Mouse (Mus musculus): ENCODE measurements at regions not wholly inside any gene's neighbourhood (a gene's known extent, or its start where the extent isn't known, plus 50 kb on each side); places are given as distances from the start of the nearest gene placed in this dataset.
"Not testable (repeated sequence)": the region's sequence is repeated elsewhere in the genome, so short reads cannot be mapped to it uniquely, and the experiment has no call there.

- no peak for DNase-seq (ENCODE audit: low spot score in 2 of 2)
Observed at GRCm38 (mm10) chr7:118320307-118320706, 76.8 kb upstream of the Smg1 start.

- no peak for DNase-seq (ENCODE audit: low spot score in 2 of 2)
Observed at GRCm38 (mm10) chr7:118318432-118319135, 75.1 kb upstream of the Smg1 start.

GRCm38 (mm10) chr7:118314886-118315285 is 71.4 kb upstream of the Smg1 start:
- not testable (repeated sequence) for DNase-seq (ENCODE audit: low spot score in 2 of 2)

GRCm38 (mm10) chr7:118314228-118314658 is 70.8 kb upstream of the Smg1 start:
- DNase-seq (ENCODE audit: low spot score in 2 of 2), result no peak

GRCm38 (mm10) chr7:118313818-118314217 is 70.3 kb upstream of the Smg1 start:
- DNase-seq (ENCODE audit: low spot score in 2 of 2), result no peak

- DNase-seq (ENCODE audit: low spot score in 2 of 2), result no peak
Observed at GRCm38 (mm10) chr7:118309733-118310132, 66.3 kb upstream of the Smg1 start.

- no peak for DNase-seq (ENCODE audit: low spot score in 2 of 2)
Observed at GRCm38 (mm10) chr7:118308882-118309281, 65.4 kb upstream of the Smg1 start.

GRCm38 (mm10) chr7:118304812-118305211 is 61.3 kb upstream of the Smg1 start:
- DNase-seq (ENCODE audit: low spot score in 2 of 2), result peak; percentile 53 to 87

- no peak for DNase-seq (ENCODE audit: low spot score in 2 of 2)
Observed at GRCm38 (mm10) chr7:118304338-118304737, 60.9 kb upstream of the Smg1 start.

- DNase-seq (ENCODE audit: low spot score in 2 of 2), result no peak
Observed at GRCm38 (mm10) chr7:118303921-118304320, 60.5 kb upstream of the Smg1 start.

GRCm38 (mm10) chr7:118300678-118301342 is 57.3 kb upstream of the Smg1 start:
- DNase-seq (ENCODE audit: low spot score in 2 of 2), result no peak

- peak; percentile 55 to 79 for DNase-seq (ENCODE audit: low spot score in 2 of 2)
Observed at GRCm38 (mm10) chr7:118297613-118298012, 54.1 kb upstream of the Smg1 start.

- DNase-seq (ENCODE audit: low spot score in 2 of 2), result no peak
Observed at GRCm38 (mm10) chr7:118296856-118297518, 53.5 kb upstream of the Smg1 start.

GRCm38 (mm10) chr7:118295855-118296254 is 52.4 kb upstream of the Smg1 start:
- no peak for DNase-seq (ENCODE audit: low spot score in 2 of 2)

GRCm38 (mm10) chr7:118295275-118295674 is 51.8 kb upstream of the Smg1 start:
- DNase-seq (ENCODE audit: low spot score in 2 of 2), result peak in 1 of 2 experiments; percentile 77

- DNase-seq (ENCODE audit: low spot score in 2 of 2), result peak in 1 of 2 experiments; percentile 36
Observed at GRCm38 (mm10) chr7:118294637-118295036, 51.2 kb upstream of the Smg1 start.

Data from spleen, postnatal 10 days (tissue).